Mouse (Mus musculus): Measurements from ENCODE around the gene Pecam1. TPM values are rescaled to one million over a fixed set of nuclear protein-coding genes. Genes with fewer than 3 reads are reported as not detected.
"Not testable (repeated sequence)": the region's sequence is repeated elsewhere in the genome, so short reads cannot be mapped to it uniquely, and the experiment has no call there.

Gene Pecam1
- polyA plus RNA-seq, 1 experiment: 283 TPM

DNA sequence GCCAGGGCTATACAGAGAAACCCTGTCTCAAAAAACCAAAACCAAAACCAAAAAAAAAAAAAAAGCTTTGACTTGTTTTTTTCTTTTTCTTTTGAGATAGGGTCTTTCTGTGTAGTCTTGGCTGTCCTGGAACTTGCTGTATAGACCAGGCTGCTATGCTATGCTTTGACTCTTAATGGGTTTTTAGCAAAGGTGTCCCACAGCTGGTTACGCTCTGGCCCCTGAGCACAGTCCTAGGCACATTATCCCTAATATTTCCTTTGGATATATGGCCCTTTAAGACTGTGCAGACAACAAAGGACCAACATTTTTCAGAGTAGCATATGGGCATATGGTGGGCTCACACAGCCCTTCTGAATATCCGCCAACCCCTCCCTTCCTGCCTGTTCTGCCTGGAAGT lies 11.3 kb downstream of the Pecam1 start:
- no peaks in the 10 kb centered on the region for H3K4me1 ChIP-seq (ENCODE audit: control insufficient read depth, insufficient read depth, low read length)
- no peak for DNase-seq
- TF ChIP-seq CTCF (IDR thresholded peaks at IDR 0.05; ENCODE audit: insufficient read depth, low read length): no peak
- no peak for TF ChIP-seq POLR2A (IDR thresholded peaks at IDR 0.05; ENCODE audit: borderline replicate concordance, extremely low read depth, low read depth, low read length)
- WGBS: 89% methylated on average over 2 of the region's 2 CpGs
- H3K4me3 ChIP-seq (replicated peaks; ENCODE audit: extremely low read depth, low read depth, low read length): no peak overlapping the region

DNA sequence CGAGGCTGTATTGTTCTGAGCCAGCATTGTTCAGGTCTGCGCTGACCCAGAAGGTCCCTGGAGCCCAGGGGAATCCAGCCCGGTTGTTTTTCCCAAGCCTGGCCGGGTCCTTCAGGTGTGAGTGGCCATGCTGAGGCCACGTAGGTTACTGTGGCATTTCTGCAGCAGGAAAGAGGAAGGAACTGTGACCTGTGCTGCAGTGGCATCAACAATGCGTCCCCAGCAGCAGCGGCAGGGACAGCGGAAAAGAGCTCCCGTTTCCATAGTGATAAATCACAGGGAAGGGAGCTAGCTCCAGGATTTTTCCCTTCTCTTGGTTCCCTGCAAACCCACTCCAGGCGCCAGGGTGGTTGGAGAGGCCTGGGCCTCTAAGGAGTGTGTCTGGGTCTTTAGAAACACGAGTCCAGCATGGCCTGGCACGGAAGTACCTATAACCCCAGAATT lies 13.2 kb downstream of the Pecam1 start:
- no peak for TF ChIP-seq POLR2A (IDR thresholded peaks at IDR 0.05; ENCODE audit: borderline replicate concordance, extremely low read depth, low read depth, low read length)
- no peak for TF ChIP-seq CTCF (IDR thresholded peaks at IDR 0.05; ENCODE audit: insufficient read depth, low read length)

GRCm38 (mm10) chr11:106736614-106737013 lies 13.8 kb downstream of the Pecam1 start:
- DNase-seq: no peak
- H3K4me1 ChIP-seq (ENCODE audit: control insufficient read depth, insufficient read depth, low read length): 0 out of 2 replicates have a peak, but pooled peaks cover 2% of the 10 kb centered on the region
- H3K4me3 ChIP-seq (replicated peaks; ENCODE audit: extremely low read depth, low read depth, low read length): no peak overlapping the region
- WGBS: 84% methylated on average over 3 of the region's 3 CpGs
- TF ChIP-seq CTCF (IDR thresholded peaks at IDR 0.05; ENCODE audit: insufficient read depth, low read length) (no peak), POLR2A (IDR thresholded peaks at IDR 0.05; ENCODE audit: borderline replicate concordance, extremely low read depth, low read depth, low read length) (no peak)

More for the DNA sequence above, 13.2 kb downstream of the Pecam1 start:
- 34% methylated on average over 12 of the region's 12 CpGs for WGBS
- Histone ChIP-seq H3K4me3 (replicated peaks; ENCODE audit: extremely low read depth, low read depth, low read length) (no peak overlapping the region), H3K4me1 (ENCODE audit: control insufficient read depth, insufficient read depth, low read length) (0 out of 2 replicates have a peak, but pooled peaks cover 2% of the 10 kb centered on the region)
- DNase-seq: no peak

GRCm38 (mm10) chr11:106730714-106731113 lies 19.7 kb downstream of the Pecam1 start:
- H3K4me3 ChIP-seq (replicated peaks; ENCODE audit: extremely low read depth, low read depth, low read length): no peak overlapping the region
- 25% methylated on average over 4 of the region's 4 CpGs for WGBS
- peaks cover 6% of the 10 kb centered on the region for H3K4me1 ChIP-seq (ENCODE audit: control insufficient read depth, insufficient read depth, low read length)
- no peak for DNase-seq
- TF ChIP-seq CTCF (IDR thresholded peaks at IDR 0.05; ENCODE audit: insufficient read depth, low read length) (no peak), POLR2A (IDR thresholded peaks at IDR 0.05; ENCODE audit: borderline replicate concordance, extremely low read depth, low read depth, low read length) (no peak)

DNA sequence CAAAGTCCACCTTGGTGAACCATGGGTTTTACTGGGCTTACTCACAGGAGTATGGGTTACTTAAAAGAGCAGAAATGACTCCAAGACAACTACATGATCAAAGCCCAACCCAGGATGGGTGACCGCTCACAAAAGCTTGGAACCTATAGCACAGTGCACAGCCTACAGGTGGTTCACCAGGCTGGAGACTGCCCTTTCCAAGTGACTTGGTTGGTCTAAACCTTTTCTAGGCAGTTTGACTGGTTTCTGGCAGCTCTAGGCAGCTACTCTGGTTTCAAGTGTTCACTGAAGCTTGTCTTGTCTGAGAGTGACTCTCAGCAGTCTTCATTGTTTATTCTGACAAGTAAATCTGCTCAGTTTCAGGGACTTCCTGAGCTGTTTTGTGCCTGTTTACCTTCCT lies 20.8 kb downstream of the Pecam1 start:
- WGBS: 97% methylated on average over 1 of the region's 1 CpGs
- TF ChIP-seq POLR2A (IDR thresholded peaks at IDR 0.05; ENCODE audit: borderline replicate concordance, extremely low read depth, low read depth, low read length) (no peak), CTCF (IDR thresholded peaks at IDR 0.05; ENCODE audit: insufficient read depth, low read length) (no peak)
- no peak for DNase-seq
- Histone ChIP-seq H3K4me3 (replicated peaks; ENCODE audit: extremely low read depth, low read depth, low read length) (no peak overlapping the region), H3K4me1 (ENCODE audit: control insufficient read depth, insufficient read depth, low read length) (peaks cover 6% of the 10 kb centered on the region)

GRCm38 (mm10) chr11:106728402-106729366 lies 21.7 kb downstream of the Pecam1 start:
- no peak for DNase-seq
- H3K4me1 ChIP-seq (ENCODE audit: control insufficient read depth, insufficient read depth, low read length): peaks cover 5% of the 10 kb centered on the region
- no peak for TF ChIP-seq CTCF (IDR thresholded peaks at IDR 0.05; ENCODE audit: insufficient read depth, low read length)
- no peak for TF ChIP-seq POLR2A (IDR thresholded peaks at IDR 0.05; ENCODE audit: borderline replicate concordance, extremely low read depth, low read depth, low read length)
- no peak overlapping the region for H3K4me3 ChIP-seq (replicated peaks; ENCODE audit: extremely low read depth, low read depth, low read length)
- 69% methylated on average over 10 of the region's 10 CpGs for WGBS

DNA sequence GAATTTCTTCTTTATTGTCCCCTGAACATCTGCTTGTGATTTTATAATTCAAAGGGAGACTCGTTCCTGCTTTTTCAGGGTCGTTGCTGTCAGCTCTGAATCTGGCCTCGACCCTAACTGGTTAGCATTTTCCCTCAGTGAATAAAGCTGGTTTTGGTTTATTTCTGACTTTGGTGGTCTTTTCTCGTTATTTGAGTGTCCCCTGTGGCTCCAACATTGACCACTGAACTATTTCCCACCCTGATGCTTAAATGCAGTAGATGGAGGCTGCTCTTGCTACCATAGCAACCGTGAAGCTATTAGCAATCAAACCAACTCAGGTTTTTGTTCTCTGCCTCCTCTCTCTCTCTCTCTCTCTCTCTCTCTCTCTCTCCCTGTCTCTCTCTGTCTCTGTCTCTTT lies 22.5 kb downstream of the Pecam1 start:
- TF ChIP-seq CTCF (IDR thresholded peaks at IDR 0.05; ENCODE audit: insufficient read depth, low read length): no peak
- TF ChIP-seq POLR2A (IDR thresholded peaks at IDR 0.05; ENCODE audit: borderline replicate concordance, extremely low read depth, low read depth, low read length): no peak
- Histone ChIP-seq H3K4me1 (ENCODE audit: control insufficient read depth, insufficient read depth, low read length) (peaks cover 5% of the 10 kb centered on the region), H3K4me3 (replicated peaks; ENCODE audit: extremely low read depth, low read depth, low read length) (no peak overlapping the region)
- no peak for DNase-seq
- 84% methylated on average over 5 of the region's 5 CpGs for WGBS

- H3K4me1 ChIP-seq (ENCODE audit: control insufficient read depth, insufficient read depth, low read length); H3K4me3 ChIP-seq (replicated peaks; ENCODE audit: extremely low read depth, low read depth, low read length); DNase-seq: not testable (repeated sequence)
- WGBS: 94% methylated on average over 9 of the region's 9 CpGs
These were observed 25.6 kb downstream of the Pecam1 start for GRCm38 (mm10) chr11:106724916-106725235.

- TF ChIP-seq POLR2A (IDR thresholded peaks at IDR 0.05; ENCODE audit: borderline replicate concordance, extremely low read depth, low read depth, low read length): no peak
- WGBS: 93% methylated on average over 10 of the region's 10 CpGs
- DNase-seq: no peak
- no peak overlapping the region for H3K4me3 ChIP-seq (replicated peaks; ENCODE audit: extremely low read depth, low read depth, low read length)
- peaks cover 4% of the 10 kb centered on the region; the same call in 1 of the 2 replicates for H3K4me1 ChIP-seq (ENCODE audit: control insufficient read depth, insufficient read depth, low read length)
These were observed 26.1 kb downstream of the Pecam1 start for GRCm38 (mm10) chr11:106724176-106724915.
